Mouse (Mus musculus): Measurements from ENCODE around the gene Skp2. TPM values are rescaled to one million over a fixed set of nuclear protein-coding genes. Genes with fewer than 3 reads are reported as not detected.

Skp2 gene
- polyA plus RNA-seq, 1 experiment from 2014 or later = 59.5 TPM

DNA sequence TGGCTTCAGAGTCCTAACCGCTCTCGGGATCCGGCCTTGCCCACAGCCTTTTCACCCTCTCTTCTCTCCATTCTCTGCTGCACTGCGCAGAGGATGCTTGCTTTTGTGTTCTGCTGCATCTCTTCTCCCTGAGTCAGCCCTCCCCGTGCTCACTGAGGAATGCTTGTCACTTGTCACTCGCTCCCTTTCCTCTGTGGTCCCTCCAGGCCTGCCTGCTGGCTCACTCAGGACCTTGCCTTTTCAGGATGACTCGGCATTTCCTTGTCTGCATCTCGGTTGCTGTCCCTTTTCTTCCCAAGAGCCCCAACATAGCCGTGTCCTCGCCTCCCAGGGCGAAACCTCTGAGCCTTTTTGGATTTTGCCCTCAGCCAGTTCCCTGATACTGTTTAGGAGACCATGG, 68.4 kb downstream of the Skp2 start:
- Histone ChIP-seq H3K27ac (no peak overlapping the region), H3K9ac (no peak overlapping the region), H3K4me3 (replicated peaks) (no peak overlapping the region), H3K9me3 (no peaks in the 10 kb centered on the region), H3K27me3 (replicated peaks) (no peaks in the 10 kb centered on the region), H3K4me2 (replicated peaks) (no peak overlapping the region), H3K4me1 (replicated peaks) (peaks cover 8% of the 10 kb centered on the region), H3K36me3 (0 out of 2 replicates have a peak, but pooled peaks cover 5% of the 10 kb centered on the region)
- 72% methylated on average over 11 of the region's 11 CpGs for WGBS
- no peak for ATAC-seq

DNA sequence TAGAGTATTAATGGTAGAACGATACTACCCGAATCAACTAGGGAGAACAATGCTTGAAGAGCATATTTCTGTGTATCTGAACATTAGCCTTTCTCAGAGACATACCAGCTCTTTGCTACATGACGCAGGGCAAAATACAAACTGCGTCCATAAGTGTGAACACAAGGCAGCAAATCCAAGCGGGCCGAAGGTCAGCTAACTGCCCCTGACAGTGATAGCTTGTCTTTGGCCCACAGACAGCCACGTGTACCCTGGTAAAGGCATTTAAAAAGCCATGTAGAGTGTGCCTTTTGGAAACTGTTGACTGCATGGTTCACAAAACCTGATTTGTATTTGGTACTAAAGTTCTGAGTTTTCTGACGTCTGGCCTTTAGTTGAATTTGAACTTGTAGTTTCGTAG, 72.5 kb downstream of the Skp2 start:
- no peak overlapping the region for H3K4me2 ChIP-seq (replicated peaks)
- 76% methylated on average over 9 of the region's 9 CpGs for WGBS
- H3K4me1 ChIP-seq (replicated peaks) = peaks cover 10% of the 10 kb centered on the region
- H3K27me3 ChIP-seq (replicated peaks) = no peaks in the 10 kb centered on the region
- H3K9me3 ChIP-seq = no peaks in the 10 kb centered on the region
- no peak for ATAC-seq
- no peak overlapping the region for H3K27ac ChIP-seq
- no peak overlapping the region for H3K9ac ChIP-seq
- 0 out of 2 replicates have a peak, but pooled peaks cover 5% of the 10 kb centered on the region for H3K36me3 ChIP-seq
- H3K4me3 ChIP-seq (replicated peaks) = no peak overlapping the region

DNA sequence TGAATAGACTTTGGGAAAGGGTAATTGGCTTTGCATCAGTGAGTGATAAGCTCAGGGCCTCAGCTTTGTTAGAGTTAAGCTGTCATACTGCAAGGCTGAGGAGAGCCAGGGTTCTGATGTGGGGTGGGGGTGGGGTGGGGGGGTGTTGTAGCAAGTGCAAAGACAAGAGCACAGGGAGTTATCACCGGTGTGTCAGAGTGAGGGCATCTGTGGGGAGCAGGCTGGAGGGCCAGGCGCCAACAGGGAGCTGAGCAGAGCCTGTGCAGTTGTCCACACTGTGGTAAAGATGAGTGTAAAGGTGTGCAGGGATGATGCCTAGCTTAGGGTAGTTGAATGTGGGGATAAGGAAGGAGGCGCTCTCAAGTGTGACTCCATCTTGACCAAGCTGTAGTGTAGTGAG, 73.9 kb downstream of the Skp2 start:
- peak; percentile 16; the same call in 1 of the 2 replicates for ATAC-seq
- Histone ChIP-seq H3K27me3 (replicated peaks) (no peaks in the 10 kb centered on the region), H3K4me1 (replicated peaks) (peaks cover 10% of the 10 kb centered on the region), H3K9me3 (no peaks in the 10 kb centered on the region), H3K4me3 (replicated peaks) (no peak overlapping the region), H3K4me2 (replicated peaks) (no peak overlapping the region), H3K36me3 (0 out of 2 replicates have a peak, but pooled peaks cover 2% of the 10 kb centered on the region), H3K9ac (no peak overlapping the region), H3K27ac (no peak overlapping the region)
- 69% methylated on average over 3 of the region's 3 CpGs for WGBS

GRCm38 (mm10) chr15:9080206-9080605, 75.0 kb downstream of the Skp2 start:
- Histone ChIP-seq H3K4me3 (replicated peaks) (no peak overlapping the region), H3K9ac (no peak overlapping the region), H3K9me3 (no peaks in the 10 kb centered on the region), H3K4me2 (replicated peaks) (no peak overlapping the region; the same call in 1 of the 2 replicates), H3K27ac (no peak overlapping the region; the same call in 1 of the 2 replicates), H3K27me3 (replicated peaks) (no peaks in the 10 kb centered on the region), H3K36me3 (no peaks in the 10 kb centered on the region), H3K4me1 (replicated peaks) (peaks cover 15% of the 10 kb centered on the region)
- peak; percentile 61 for ATAC-seq
- 50% methylated on average over 4 of the region's 4 CpGs for WGBS

GRCm38 (mm10) chr15:9079626-9080025, 75.6 kb downstream of the Skp2 start:
- Histone ChIP-seq H3K4me3 (replicated peaks) (no peak overlapping the region), H3K27ac (no peak overlapping the region), H3K9ac (no peak overlapping the region), H3K9me3 (no peaks in the 10 kb centered on the region), H3K27me3 (replicated peaks) (no peaks in the 10 kb centered on the region), H3K36me3 (no peaks in the 10 kb centered on the region), H3K4me1 (replicated peaks) (peaks cover 19% of the 10 kb centered on the region), H3K4me2 (replicated peaks) (0 out of 2 replicates have a peak overlapping the region, but pooled peaks have one; percentile 3)
- 54% methylated on average over 5 of the region's 5 CpGs for WGBS
- no peak for ATAC-seq

GRCm38 (mm10) chr15:9078481-9079300, 76.5 kb downstream of the Skp2 start:
- H3K9me3 ChIP-seq = no peaks in the 10 kb centered on the region
- H3K4me3 ChIP-seq (replicated peaks) = no peak overlapping the region
- H3K27ac ChIP-seq = peak overlapping the region; percentile 18; the same call in 1 of the 2 replicates
- ATAC-seq = peak; percentile 23
- H3K36me3 ChIP-seq = no peaks in the 10 kb centered on the region
- no peak overlapping the region for H3K9ac ChIP-seq
- peaks cover 21% of the 10 kb centered on the region for H3K4me1 ChIP-seq (replicated peaks)
- WGBS = 57% methylated on average over 12 of the region's 12 CpGs
- H3K4me2 ChIP-seq (replicated peaks) = 0 out of 2 replicates have a peak overlapping the region, but pooled peaks have one; percentile 3
- no peaks in the 10 kb centered on the region for H3K27me3 ChIP-seq (replicated peaks)

DNA sequence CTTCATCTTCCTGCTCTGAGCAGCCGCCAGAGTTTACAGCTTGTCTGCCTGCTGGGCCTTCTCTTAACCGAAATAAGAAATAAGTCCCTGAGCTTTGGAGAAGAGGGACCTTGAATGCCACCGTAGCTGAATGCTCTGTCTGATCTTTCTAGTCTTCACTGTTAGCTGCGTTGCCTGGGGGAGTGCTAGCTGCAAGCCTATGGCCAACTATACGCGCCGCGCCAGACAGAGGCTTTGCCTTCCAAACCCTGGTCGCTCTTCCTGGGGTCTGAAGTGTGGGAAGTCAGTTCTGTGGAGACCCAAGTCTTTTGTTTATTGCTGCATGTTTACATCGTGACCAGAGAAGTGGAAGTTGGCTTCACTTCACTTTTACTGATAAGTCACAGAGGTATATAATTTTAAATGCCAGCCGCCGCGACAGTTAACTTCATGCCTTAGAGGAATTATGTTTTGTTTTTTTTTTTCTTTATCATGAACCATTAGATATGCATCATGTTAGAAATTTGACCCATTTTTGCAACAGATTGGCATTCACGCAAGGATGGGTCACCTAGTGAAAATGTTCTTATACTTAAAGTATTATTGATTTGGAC, 79.5 kb downstream of the Skp2 start:
- H3K4me3 ChIP-seq (replicated peaks) = no peak overlapping the region
- no peaks in the 10 kb centered on the region for H3K36me3 ChIP-seq
- no peak overlapping the region for H3K9ac ChIP-seq
- 42% methylated on average over 14 of the region's 14 CpGs for WGBS
- ATAC-seq = no peak
- H3K27ac ChIP-seq = 0 out of 2 replicates have a peak overlapping the region, but pooled peaks have one; percentile 28
- peak overlapping the region; percentile 33; the same call in 1 of the 2 replicates for H3K4me2 ChIP-seq (replicated peaks)
- H3K27me3 ChIP-seq (replicated peaks) = no peaks in the 10 kb centered on the region
- H3K4me1 ChIP-seq (replicated peaks) = peaks cover 16% of the 10 kb centered on the region
- H3K9me3 ChIP-seq = no peaks in the 10 kb centered on the region

DNA sequence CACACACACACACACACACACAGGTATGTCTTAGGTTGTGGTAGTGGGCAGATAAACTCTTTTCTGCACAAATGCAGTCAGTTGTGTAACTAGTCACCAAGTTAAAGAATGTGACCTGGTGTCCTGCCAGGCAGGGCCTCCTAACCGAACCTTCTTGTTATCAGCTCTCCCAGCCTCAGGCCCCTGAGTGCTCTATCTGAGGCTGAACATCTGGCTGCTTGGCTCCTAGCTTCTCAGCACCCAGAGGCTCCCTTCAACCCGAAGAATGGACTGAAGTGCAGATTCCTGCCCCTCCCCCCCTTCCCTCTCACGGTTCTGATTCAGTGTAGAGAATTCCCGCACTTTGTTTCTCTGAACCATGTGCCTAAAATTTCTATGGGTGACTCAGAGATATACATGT, 80.6 kb downstream of the Skp2 start:
- 11% methylated on average over 4 of the region's 4 CpGs for WGBS

GRCm38 (mm10) chr15:9074139-9074538, 81.1 kb downstream of the Skp2 start:
- no peaks in the 10 kb centered on the region for H3K36me3 ChIP-seq
- peak overlapping the region; percentile 70; the same call in 1 of the 2 replicates for H3K4me2 ChIP-seq (replicated peaks)
- 0 out of 2 replicates have a peak overlapping the region, but pooled peaks have one; percentile 81 for H3K4me3 ChIP-seq (replicated peaks)
- no peaks in the 10 kb centered on the region for H3K27me3 ChIP-seq (replicated peaks)
- H3K27ac ChIP-seq = no peak overlapping the region
- H3K9ac ChIP-seq = no peak overlapping the region
- peaks cover 19% of the 10 kb centered on the region for H3K4me1 ChIP-seq (replicated peaks)
- H3K9me3 ChIP-seq = no peaks in the 10 kb centered on the region
- no peak for ATAC-seq
- WGBS = 14% methylated on average over 2 of the region's 2 CpGs

More for the DNA sequence above, 80.6 kb downstream of the Skp2 start:
- Histone ChIP-seq H3K27ac (peak overlapping the region; percentile 33; the same call in 1 of the 2 replicates), H3K9me3 (no peaks in the 10 kb centered on the region), H3K4me3 (replicated peaks) (0 out of 2 replicates have a peak overlapping the region, but pooled peaks have one; percentile 0), H3K4me2 (replicated peaks) (peak overlapping the region; percentile 33), H3K27me3 (replicated peaks) (no peaks in the 10 kb centered on the region), H3K36me3 (no peaks in the 10 kb centered on the region), H3K9ac (no peak overlapping the region), H3K4me1 (replicated peaks) (peaks cover 21% of the 10 kb centered on the region)
- peak; percentile 39 for ATAC-seq

DNA sequence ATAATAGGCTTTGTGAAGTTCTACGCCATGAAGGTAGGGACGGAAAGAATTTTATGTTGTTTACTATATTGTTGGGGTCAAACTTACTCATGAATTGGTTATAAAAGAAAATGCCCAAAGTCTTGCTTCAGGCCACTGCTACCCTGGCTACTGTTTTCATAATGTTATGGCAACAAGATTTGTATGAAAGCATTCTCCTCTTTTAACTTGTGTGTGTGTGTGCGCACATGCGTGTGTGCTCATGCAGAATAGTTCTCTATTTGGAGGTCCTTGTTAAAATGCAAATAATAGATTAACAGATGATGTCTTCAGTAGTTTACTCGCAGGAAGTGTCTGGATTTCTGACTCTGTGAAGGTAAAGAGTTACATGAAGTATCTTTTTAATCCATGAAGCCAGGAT, 81.5 kb downstream of the Skp2 start:
- no peak overlapping the region for H3K27ac ChIP-seq

GRCm38 (mm10) chr15:9073067-9073608, 82.1 kb downstream of the Skp2 start:
- peaks cover 15% of the 10 kb centered on the region for H3K4me1 ChIP-seq (replicated peaks)
- 0 out of 2 replicates have a peak overlapping the region, but pooled peaks have one; percentile 21 for H3K9ac ChIP-seq
- no peak for ATAC-seq

More for the DNA sequence above, 81.5 kb downstream of the Skp2 start:
- Histone ChIP-seq H3K4me3 (replicated peaks) (peak overlapping the region; percentile 81), H3K27me3 (replicated peaks) (no peaks in the 10 kb centered on the region), H3K4me1 (replicated peaks) (peaks cover 15% of the 10 kb centered on the region), H3K9me3 (no peaks in the 10 kb centered on the region), H3K9ac (0 out of 2 replicates have a peak overlapping the region, but pooled peaks have one; percentile 21), H3K4me2 (replicated peaks) (peak overlapping the region; percentile 70), H3K36me3 (no peaks in the 10 kb centered on the region)
- ATAC-seq = no peak
- 68% methylated on average over 5 of the region's 5 CpGs for WGBS

DNA sequence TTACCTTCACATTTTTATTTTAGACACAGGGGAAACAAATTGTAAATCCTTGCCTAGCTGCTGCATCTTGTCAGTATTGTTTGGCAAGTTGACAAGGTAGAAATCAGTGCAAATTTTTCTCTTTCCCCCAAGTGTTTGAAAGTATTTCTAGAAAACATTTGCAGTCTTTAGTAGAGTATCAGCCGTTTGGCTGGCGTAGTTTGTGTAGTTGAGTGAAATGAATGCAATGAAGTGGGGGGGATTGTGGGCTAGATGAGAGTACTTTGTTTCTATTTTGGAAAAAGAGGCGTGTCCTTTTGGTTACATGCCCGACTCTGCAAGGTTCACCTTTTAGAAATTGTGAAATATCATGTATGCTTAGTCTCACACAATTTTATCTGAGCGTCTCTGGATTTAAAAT, 82.6 kb downstream of the Skp2 start:
- Histone ChIP-seq H3K9ac (peak overlapping the region; percentile 87; the same call in 1 of the 2 replicates), H3K4me1 (replicated peaks) (peaks cover 15% of the 10 kb centered on the region), H3K4me3 (replicated peaks) (peak overlapping the region; percentile 81), H3K27me3 (replicated peaks) (no peaks in the 10 kb centered on the region), H3K9me3 (no peaks in the 10 kb centered on the region), H3K4me2 (replicated peaks) (peak overlapping the region; percentile 70), H3K27ac (peak overlapping the region; percentile 97; the same call in 1 of the 2 replicates), H3K36me3 (no peaks in the 10 kb centered on the region)
- ATAC-seq = no peak
- 10% methylated on average over 5 of the region's 5 CpGs for WGBS

More at GRCm38 (mm10) chr15:9073067-9073608, 82.1 kb downstream of the Skp2 start:
- H3K27me3 ChIP-seq (replicated peaks) = no peaks in the 10 kb centered on the region
- 15% methylated on average over 12 of the region's 12 CpGs for WGBS
- no peaks in the 10 kb centered on the region for H3K36me3 ChIP-seq
- H3K4me2 ChIP-seq (replicated peaks) = peak overlapping the region; percentile 70
- no peaks in the 10 kb centered on the region for H3K9me3 ChIP-seq
- 0 out of 2 replicates have a peak overlapping the region, but pooled peaks have one; percentile 97 for H3K27ac ChIP-seq
- peak overlapping the region; percentile 81 for H3K4me3 ChIP-seq (replicated peaks)
